Mouse (Mus musculus) spleen, adult 2 months (tissue): Measurements from ENCODE around the gene Ivl.

ENCODE experiments used
- CTCF ChIP-seq: fragments of 200-500 bp; IDR thresholded peaks from 2 replicates; pipeline ENCODE4 v1.5.1; 2011; ENCODE audit warnings: mild to moderate bottlenecking, inconsistent platforms; ENCODE audit not compliant: insufficient read depth, insufficient read length, insufficient replicate concordance; ENCODE audit errors: extremely low read depth
- POLR2A ChIP-seq: fragments of 200-500 bp; IDR thresholded peaks from 2 replicates; pipeline ENCODE4 v1.6.1; 2011; ENCODE audit warnings: low read depth, low read length, inconsistent platforms

DNA sequence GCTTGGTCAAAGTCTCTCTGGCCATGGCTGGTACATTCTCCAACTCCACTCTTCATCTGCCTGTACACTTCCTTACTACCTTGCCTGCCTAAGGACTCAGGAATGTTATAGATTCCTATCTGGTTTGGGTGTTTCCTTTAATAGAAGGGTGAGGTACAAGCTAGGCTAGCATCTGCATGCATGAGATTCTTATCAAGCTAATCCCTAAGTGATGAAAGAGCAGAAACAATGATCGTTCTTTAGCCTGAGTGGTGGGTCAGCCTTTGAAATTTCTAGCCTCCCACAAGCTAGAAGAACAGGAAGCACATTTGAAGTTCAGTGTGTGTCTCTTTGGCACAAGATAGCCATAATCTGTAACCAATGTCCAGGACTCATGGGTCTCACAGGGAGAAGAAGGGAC is 36.3 kb upstream of the Ivl start:
- TF ChIP-seq POLR2A: no peak
- no peak for TF ChIP-seq CTCF
